ENCODE assay signal across 12 mouse cellular contexts in the genomic region with DNA sequence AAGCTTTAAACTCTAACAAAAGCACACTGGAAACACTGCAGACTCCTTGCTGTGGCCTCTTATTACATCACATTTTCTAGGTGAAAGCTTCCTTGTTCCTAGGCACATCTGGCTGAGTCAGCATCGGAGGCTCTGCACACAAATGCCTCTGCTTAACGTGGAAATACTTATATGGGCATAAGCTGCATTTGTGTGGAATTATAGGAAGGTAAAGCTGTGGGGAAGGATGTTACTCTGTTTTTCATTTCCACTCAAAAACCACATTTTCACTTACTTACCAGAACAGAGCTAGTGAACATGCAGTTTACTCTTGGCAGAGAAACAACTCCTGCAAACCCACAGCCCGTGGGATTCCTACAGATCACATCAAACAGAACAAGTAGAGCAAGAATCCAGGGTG.
A peak's percentile ranks its signal among the peaks of the same experiment; 100 is the strongest.
DNase-seq lines count a peak whose midpoint lies in the region; ATAC-seq and TF ChIP-seq lines count a peak whose summit lies in the region.
"Had no signal": no experiment of that assay in that cellular context is flagged by ENCODE, and none has a peak within 500 bp of the region (broad histone marks: within the 10 kb centered on the region; RNA-seq: fewer than 3 reads in every experiment).

No protein-coding gene starts in this region.

- intact Hi-C loops in left cerebral cortex, adult 2 months (cut with DNase I), result no loop called here
- intact Hi-C loops in left cerebral cortex, postnatal 10 days (cut with DNase I), result no loop called here

- TF ChIP-seq CTCF in left cerebral cortex, adult 2 months (IDR thresholded peaks at IDR 0.05), result no peak

- H3K36me3 ChIP-seq in limb, embryonic 10.5 days, result no peaks in the 10 kb centered on the region
- H3K36me3 ChIP-seq in liver, embryonic 11.5 days (ENCODE audit: control insufficient read depth, insufficient read depth, low read length), result no peaks in the 10 kb centered on the region

- no peak overlapping the region for H3K4me3 ChIP-seq in left cerebral cortex, adult 2 months
- no peak overlapping the region for H3K4me3 ChIP-seq in limb, embryonic 10.5 days
- H3K4me3 ChIP-seq in liver, embryonic 11.5 days (ENCODE audit: low read depth, low read length), result no peak overlapping the region
- H3K4me3 ChIP-seq: heart, adult 2 months had no signal

- peaks cover 15% of the 10 kb centered on the region; the same call in 1 of the 2 replicates for H3K4me1 ChIP-seq in limb, embryonic 10.5 days
- no peaks in the 10 kb centered on the region for H3K4me1 ChIP-seq in liver, embryonic 11.5 days (replicated peaks; ENCODE audit: control insufficient read depth, insufficient read depth, low read length)

- no peaks in the 10 kb centered on the region for H3K9me3 ChIP-seq in limb, embryonic 10.5 days (replicated peaks)
- no peaks in the 10 kb centered on the region for H3K9me3 ChIP-seq in liver, embryonic 11.5 days (ENCODE audit: control insufficient read depth, low read length)

- no peak overlapping the region for H3K4me2 ChIP-seq in liver, embryonic 11.5 days
- H3K4me2 ChIP-seq: hindbrain, embryonic 14.5 days had no signal

- H3K9ac ChIP-seq in liver, embryonic 11.5 days (ENCODE audit: low read depth, low read length), result no peak overlapping the region
- H3K9ac ChIP-seq: hindbrain, embryonic 14.5 days had no signal

- peak overlapping the region; percentile 56; the same call in 1 of the 2 replicates for H3K27ac ChIP-seq in left cerebral cortex, adult 2 months
- H3K27ac ChIP-seq in limb, embryonic 10.5 days, result peak overlapping the region; percentile 56; the same call in 1 of the 2 replicates
- H3K27ac ChIP-seq in liver, embryonic 11.5 days (ENCODE audit: low read depth, low read length), result no peak overlapping the region
- H3K27ac ChIP-seq: heart, adult 2 months; hindbrain, embryonic 14.5 days had no signal

- ATAC-seq in liver, embryonic 11.5 days (replicated peaks; ENCODE audit: low FRiP score), result no peak

- WGBS in limb, embryonic 10.5 days, result 58% methylated on average over 3 of the region's 3 CpGs
- 42% methylated on average over 3 of the region's 3 CpGs for WGBS in liver, embryonic 11.5 days

- no peak for DNase-seq in left cerebral cortex, adult 2 months (ENCODE audit: extremely low spot score in 1 of 2, low spot score in 2 of 2)
- no peak for DNase-seq in left cerebral cortex, postnatal 10 days (ENCODE audit: extremely low spot score in 1 of 2, low spot score in 2 of 2)
- DNase-seq in Muller cell, postnatal 12 days (ENCODE audit: inconsistent ontology term), result peak; percentile 49
- peak; percentile 40 for DNase-seq in embryo, embryonic 10.5 days (ENCODE audit: low spot score)
- DNase-seq in limb, embryonic 10.5 days (ENCODE audit: low spot score), result no peak
- no peak for DNase-seq in adrenal gland, adult (ENCODE audit: inconsistent age in 2 of 2, low spot score in 1 of 2)
- DNase-seq in heart, adult 11 months, result no peak
- DNase-seq in liver, embryonic 11.5 days (ENCODE audit: low spot score), result no peak
- DNase-seq: adrenal gland, adult 2 months; cerebellum, adult 8-10 months; heart, adult 2 months had no signal

- no peaks in the 10 kb centered on the region for H3K27me3 ChIP-seq in limb, embryonic 10.5 days (ENCODE audit: low read depth, poor library complexity, severe bottlenecking)
- no peaks in the 10 kb centered on the region for H3K27me3 ChIP-seq in liver, embryonic 11.5 days (replicated peaks; ENCODE audit: control insufficient read depth, insufficient read depth, low read length)

Comparison
In these comparisons a context has a peak if more than half of its experiments do, and no peak if none do; other contexts are left out.
1. DNase-seq: peak in Muller cell, postnatal 12 days (single experiment) and embryo, embryonic 10.5 days (single experiment); none in left cerebral cortex, adult 2 months (0 of 2), left cerebral cortex, postnatal 10 days (0 of 2), limb, embryonic 10.5 days (single experiment), adrenal gland, adult (0 of 2), heart, adult 11 months (single experiment) and liver, embryonic 11.5 days (single experiment).